Comparison of ENCODE assay signal across 9 mouse cellular contexts in the genomic region with DNA sequence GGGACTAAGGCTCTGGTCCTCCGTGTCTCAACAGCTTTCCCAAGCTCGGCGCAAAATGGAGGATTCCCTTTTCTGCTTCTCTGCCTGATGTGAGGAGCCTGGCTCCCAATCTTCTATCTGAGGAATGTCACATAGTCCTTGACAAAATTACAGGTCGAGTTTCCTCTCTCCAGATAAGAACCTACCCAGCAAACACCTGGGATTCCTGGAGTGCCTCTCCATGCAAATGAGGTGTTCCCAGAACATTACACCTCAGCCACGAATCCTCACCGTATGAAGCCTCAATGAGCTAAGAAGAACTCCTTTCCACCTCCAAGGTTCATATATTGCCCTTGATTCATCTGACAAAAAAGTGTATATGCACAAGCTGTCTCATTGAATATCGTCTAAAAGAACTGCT. TPM values are rescaled to one million over a fixed set of nuclear protein-coding genes. Genes with fewer than 3 reads are reported as not detected.
DNase-seq lines count a peak whose midpoint lies in the region; ATAC-seq and TF ChIP-seq lines count a peak whose summit lies in the region.
"Had no signal": no experiment of that assay in that cellular context is flagged by ENCODE, and none has a peak within 500 bp of the region (broad histone marks: within the 10 kb centered on the region; RNA-seq: fewer than 3 reads in every experiment).

No protein-coding gene starts in this region.

- peak overlapping the region; percentile 71 for H3K4me2 ChIP-seq in heart, postnatal 0 days (ENCODE audit: low read depth, low read length)
- peak overlapping the region; percentile 59 for H3K4me2 ChIP-seq in embryonic facial prominence, embryonic 14.5 days (ENCODE audit: low read depth, low read length)
- H3K4me2 ChIP-seq in intestine, postnatal 0 days (replicated peaks; ENCODE audit: low read depth) = peak overlapping the region; percentile 71
- H3K4me2 ChIP-seq in midbrain, embryonic 16.5 days (ENCODE audit: low read length) = peak overlapping the region; percentile 69

- 55% methylated on average over 7 of the region's 7 CpGs for WGBS in heart, postnatal 0 days
- WGBS in embryonic facial prominence, embryonic 14.5 days = 43% methylated on average over 7 of the region's 7 CpGs
- WGBS in intestine, postnatal 0 days = 38% methylated on average over 7 of the region's 7 CpGs
- 38% methylated on average over 7 of the region's 7 CpGs for whole genome bisulfite sequencing in midbrain, embryonic 16.5 days

- no peak for ATAC-seq in heart, postnatal 0 days (ENCODE audit: insufficient read depth, low read depth)
- no peak for ATAC-seq in embryonic facial prominence, embryonic 14.5 days (ENCODE audit: low read depth)
- ATAC-seq in intestine, postnatal 0 days = no peak; the same call in 1 of the 2 replicates
- ATAC-seq in midbrain, embryonic 16.5 days = no peak

- intact Hi-C loops in heart, postnatal 10 days (cut with DNase I) = no loop called here

- no peak for TF ChIP-seq EP300 in heart, postnatal 0 days (IDR thresholded peaks at IDR 0.05; ENCODE audit: low read depth)

- no peaks in the 10 kb centered on the region for H3K4me1 ChIP-seq in heart, postnatal 0 days (ENCODE audit: control insufficient read depth, insufficient read depth)
- peaks cover 7% of the 10 kb centered on the region; the same call in 1 of the 2 replicates for H3K4me1 ChIP-seq in embryonic facial prominence, embryonic 14.5 days (ENCODE audit: control insufficient read depth, insufficient read depth, low read length)
- H3K4me1 ChIP-seq in intestine, postnatal 0 days (replicated peaks; ENCODE audit: control insufficient read depth, insufficient read depth, low read length) = no peaks in the 10 kb centered on the region
- 0 out of 2 replicates have a peak, but pooled peaks cover 4% of the 10 kb centered on the region for H3K4me1 ChIP-seq in midbrain, embryonic 16.5 days (ENCODE audit: control insufficient read depth, insufficient read depth, low read length)

- no peaks in the 10 kb centered on the region for H3K27me3 ChIP-seq in heart, postnatal 0 days (ENCODE audit: control insufficient read depth, insufficient read depth, low read length)
- H3K27me3 ChIP-seq in embryonic facial prominence, embryonic 14.5 days (replicated peaks; ENCODE audit: control insufficient read depth, insufficient read depth, low read length) = no peaks in the 10 kb centered on the region
- H3K27me3 ChIP-seq in intestine, postnatal 0 days (replicated peaks; ENCODE audit: control insufficient read depth, insufficient read depth, low read length) = no peaks in the 10 kb centered on the region
- no peaks in the 10 kb centered on the region for H3K27me3 ChIP-seq in midbrain, embryonic 16.5 days (ENCODE audit: control insufficient read depth, insufficient read depth, low read depth, low read length)

- DNase-seq in heart, postnatal 0 days (ENCODE audit: low spot score) = no peak
- no peak for DNase-seq in heart, postnatal 10 days
- DNase-seq in embryonic facial prominence, embryonic 14.5 days (ENCODE audit: low spot score) = no peak
- no peak for DNase-seq in layer of hippocampus, adult 8-10 months (ENCODE audit: low spot score in 2 of 2)
- DNase-seq in spleen, postnatal 4 days (ENCODE audit: low spot score in 2 of 2) = no peak
- no peak for DNase-seq in yolk sac, embryonic 10.5 days (ENCODE audit: low spot score)

- no peaks in the 10 kb centered on the region for H3K9me3 ChIP-seq in heart, postnatal 0 days (replicated peaks; ENCODE audit: control insufficient read depth, low read length)
- no peaks in the 10 kb centered on the region for H3K9me3 ChIP-seq in embryonic facial prominence, embryonic 14.5 days (ENCODE audit: control insufficient read depth, low read length)
- no peaks in the 10 kb centered on the region for H3K9me3 ChIP-seq in intestine, postnatal 0 days (ENCODE audit: control insufficient read depth)
- H3K9me3 ChIP-seq in midbrain, embryonic 16.5 days (replicated peaks; ENCODE audit: control insufficient read depth, low read length, poor library complexity, severe bottlenecking) = no peaks in the 10 kb centered on the region

- no peak for TF ChIP-seq CTCF in heart, postnatal 0 days (IDR thresholded peaks at IDR 0.05; ENCODE audit: low read depth)
- TF ChIP-seq CTCF in intestine, postnatal 0 days (IDR thresholded peaks at IDR 0.05; ENCODE audit: low read depth) = no peak

- H3K27ac ChIP-seq in heart, postnatal 0 days (ENCODE audit: low read depth) = no peak overlapping the region
- no peak overlapping the region for H3K27ac ChIP-seq in embryonic facial prominence, embryonic 14.5 days (replicated peaks; ENCODE audit: low read depth, low read length)
- H3K27ac ChIP-seq in intestine, postnatal 0 days (ENCODE audit: low read depth, low read length) = no peak overlapping the region
- 0 out of 2 replicates have a peak overlapping the region, but pooled peaks have one; percentile 29 for H3K27ac ChIP-seq in midbrain, embryonic 16.5 days (ENCODE audit: low read length)

- peak overlapping the region; percentile 38 for H3K4me3 ChIP-seq in heart, postnatal 0 days (ENCODE audit: low read depth, low read length)
- H3K4me3 ChIP-seq in embryonic facial prominence, embryonic 14.5 days (ENCODE audit: low read depth, low read length) = peak overlapping the region; percentile 35
- peak overlapping the region; percentile 32; the same call in 1 of the 2 replicates for H3K4me3 ChIP-seq in intestine, postnatal 0 days (ENCODE audit: low read depth, low read length)
- H3K4me3 ChIP-seq in midbrain, embryonic 16.5 days (ENCODE audit: low read depth, low read length) = peak overlapping the region; percentile 48

- no peaks in the 10 kb centered on the region for H3K36me3 ChIP-seq in heart, postnatal 0 days (replicated peaks; ENCODE audit: control insufficient read depth, insufficient read depth, low read length)
- H3K36me3 ChIP-seq in embryonic facial prominence, embryonic 14.5 days (ENCODE audit: control insufficient read depth, insufficient read depth, low read length) = no peaks in the 10 kb centered on the region
- no peaks in the 10 kb centered on the region for H3K36me3 ChIP-seq in intestine, postnatal 0 days (ENCODE audit: control insufficient read depth, insufficient read depth)
- no peaks in the 10 kb centered on the region for H3K36me3 ChIP-seq in midbrain, embryonic 16.5 days (ENCODE audit: control insufficient read depth, insufficient read depth, low read length)

- H3K9ac ChIP-seq in heart, postnatal 0 days (replicated peaks; ENCODE audit: low read depth, low read length) = no peak overlapping the region
- 0 out of 2 replicates have a peak overlapping the region, but pooled peaks have one; percentile 43 for H3K9ac ChIP-seq in embryonic facial prominence, embryonic 14.5 days (ENCODE audit: low read depth, low read length)
- no peak overlapping the region for H3K9ac ChIP-seq in intestine, postnatal 0 days (ENCODE audit: low read depth, low read length)
- H3K9ac ChIP-seq in midbrain, embryonic 16.5 days (ENCODE audit: low read depth, low read length) = peak overlapping the region; percentile 65; the same call in 1 of the 2 replicates

RNA-seq across cellular contexts. Expression of gene Chrna1, which starts 19.7 kb away (rescaled TPM):
- total RNA-seq in heart, postnatal 0 days (2014; rRNA removed; ENCODE audit: low replicate concordance) = not detected in 2 replicates
- 0.03 and 0.05 TPM in 2 replicates for polyA plus RNA-seq in heart, postnatal 0 days (2015; fragmentation: Nextera tagmentation; extraction: Ambion mirVana)
- not detected for total RNA-seq in heart, postnatal 10 days (2021)
- polyA plus RNA-seq in embryonic facial prominence, embryonic 14.5 days (2014; fragmentation: Nextera tagmentation; extraction: Ambion mirVana) = 25.9 and 26.2 TPM in 2 replicates
- polyA plus RNA-seq in intestine, postnatal 0 days (2015; fragmentation: Nextera tagmentation; extraction: Ambion mirVana) = 0.08 and 0.12 TPM in 2 replicates
- polyA plus RNA-seq in midbrain, embryonic 16.5 days (2015; fragmentation: Nextera tagmentation; extraction: Ambion mirVana) = 0.15 and 0.24 TPM in 2 replicates
- under 1 TPM; 0.24 to 0.60 (median 0.43) TPM for total RNA-seq in layer of hippocampus, adult 8-10 months (2022)
- polyA plus RNA-seq: large intestine, adult 2 months had no signal

RNA-seq across cellular contexts. Expression of gene Wipf1, which starts 30.9 kb away (rescaled TPM):
- 1.7 and 20.3 TPM in 2 replicates for total RNA-seq in heart, postnatal 0 days (2014; rRNA removed; ENCODE audit: low replicate concordance)
- 2.9 and 3.1 TPM in 2 replicates for polyA plus RNA-seq in heart, postnatal 0 days (2015; fragmentation: Nextera tagmentation; extraction: Ambion mirVana)
- total RNA-seq in heart, postnatal 10 days (2021) = 10 to 100 TPM; 22.0 to 23.1 TPM
- polyA plus RNA-seq in embryonic facial prominence, embryonic 14.5 days (2014; fragmentation: Nextera tagmentation; extraction: Ambion mirVana) = 21.5 and 23.5 TPM in 2 replicates
- 9.9 and 10.3 TPM in 2 replicates for polyA plus RNA-seq in intestine, postnatal 0 days (2015; fragmentation: Nextera tagmentation; extraction: Ambion mirVana)
- 2.1 and 2.6 TPM in 2 replicates for polyA plus RNA-seq in midbrain, embryonic 16.5 days (2015; fragmentation: Nextera tagmentation; extraction: Ambion mirVana)
- total RNA-seq in layer of hippocampus, adult 8-10 months (2022) = 10 to 100 TPM in 2 of 4 experiments, 1 to 10 TPM in 2; 8.4 to 18.7 (median 13.2) TPM

Comparison
In these comparisons a context has a peak if more than half of its experiments do, and no peak if none do; other contexts are left out.
1. H3K9ac ChIP-seq: peak in embryonic facial prominence, embryonic 14.5 days (single experiment) and midbrain, embryonic 16.5 days (single experiment); none in heart, postnatal 0 days (single experiment) and intestine, postnatal 0 days (single experiment).
2. RNA of gene Chrna1, which starts 19.7 kb away (polyA plus RNA-seq): 25.9 to 26.2 TPM in embryonic facial prominence, embryonic 14.5 days; 0.15 to 0.24 TPM in midbrain, embryonic 16.5 days, 0.08 to 0.12 TPM in intestine, postnatal 0 days and 0.03 to 0.05 TPM in heart, postnatal 0 days; every median in the first group is over 10 times any median in the second.
3. Peak in every context shown above with its lines, with median percentiles within 50 percentile points of each other: H3K4me2 ChIP-seq and H3K4me3 ChIP-seq.